Mouse (Mus musculus) monocyte, adult 2 months (primary cell): Measurements from ENCODE around the gene Pde9a.

Experiments used
- DNase-seq, 2 experiments: peaks; one replicate each; pipeline ENCODE4 v3.0.0; 2022; ENCODE audit warnings: low spot score in 2 of 2, low read depth in 1 of 2

The Pde9a gene

GRCm38 (mm10) chr17:31462506-31462905 is 76.5 kb downstream of the Pde9a start:
- DNase-seq, result no peak

DNA sequence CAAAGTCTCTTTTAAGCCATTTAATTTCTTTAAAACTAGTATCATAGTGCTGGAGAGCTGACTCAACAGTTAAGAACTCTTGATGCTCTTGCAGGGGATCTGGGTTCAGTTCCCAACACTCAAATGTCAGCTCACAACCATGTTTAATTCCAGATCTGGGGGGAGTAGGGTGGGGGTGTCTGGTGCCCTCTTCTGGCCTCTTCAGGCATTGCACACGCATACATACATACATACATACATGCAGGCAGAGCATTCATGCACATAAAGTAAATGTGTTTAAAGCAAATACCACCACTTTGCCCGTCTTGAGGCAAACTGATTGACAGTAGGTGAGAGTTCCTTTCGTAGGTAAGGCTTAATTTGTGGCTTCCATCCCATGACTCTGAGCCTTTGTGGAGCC is 80.8 kb downstream of the Pde9a start:
- no peak for DNase-seq

DNA sequence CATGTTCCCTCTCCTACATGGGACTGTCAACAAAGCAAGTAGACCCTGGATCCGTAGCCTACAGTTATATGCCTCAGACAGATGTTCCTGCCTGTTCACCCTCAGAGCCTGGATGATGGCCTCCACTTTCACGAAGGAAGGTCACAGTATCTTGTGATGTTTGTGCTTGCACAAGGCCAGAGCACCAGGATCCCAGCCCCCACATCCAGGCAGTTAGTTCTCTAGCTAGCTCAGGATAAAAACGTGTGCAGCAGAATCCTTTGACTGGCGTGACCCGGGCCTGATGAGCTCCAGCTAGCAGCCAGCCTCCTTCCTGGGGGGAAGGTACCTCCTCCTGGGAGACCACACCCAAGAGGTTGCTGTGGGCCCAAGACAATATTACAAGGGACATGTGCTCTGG is 82.5 kb downstream of the Pde9a start:
- no peak for DNase-seq

- no peak for DNase-seq
Observed at GRCm38 (mm10) chr17:31470766-31471418, 84.9 kb downstream of the Pde9a start.

DNA sequence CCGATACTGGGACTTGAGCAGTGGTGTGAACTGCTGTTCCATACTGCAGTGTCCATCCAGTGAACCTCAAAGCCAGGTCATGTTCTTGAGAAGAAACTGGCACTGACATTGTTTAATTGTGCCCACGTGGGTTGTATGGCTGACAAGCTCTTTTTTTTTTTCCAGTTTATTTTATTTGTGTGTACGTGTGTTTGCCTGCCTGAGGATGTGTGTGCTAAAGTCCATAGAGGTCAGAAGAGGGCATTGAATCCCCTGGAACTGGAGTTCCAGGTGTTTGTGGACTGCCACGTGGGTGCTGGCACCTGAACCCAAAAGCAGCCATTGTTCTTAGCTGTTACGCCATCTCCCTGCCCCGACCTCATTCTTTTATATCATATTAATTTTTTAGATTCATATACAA is 88.4 kb downstream of the Pde9a start:
- no peak for DNase-seq

DNA sequence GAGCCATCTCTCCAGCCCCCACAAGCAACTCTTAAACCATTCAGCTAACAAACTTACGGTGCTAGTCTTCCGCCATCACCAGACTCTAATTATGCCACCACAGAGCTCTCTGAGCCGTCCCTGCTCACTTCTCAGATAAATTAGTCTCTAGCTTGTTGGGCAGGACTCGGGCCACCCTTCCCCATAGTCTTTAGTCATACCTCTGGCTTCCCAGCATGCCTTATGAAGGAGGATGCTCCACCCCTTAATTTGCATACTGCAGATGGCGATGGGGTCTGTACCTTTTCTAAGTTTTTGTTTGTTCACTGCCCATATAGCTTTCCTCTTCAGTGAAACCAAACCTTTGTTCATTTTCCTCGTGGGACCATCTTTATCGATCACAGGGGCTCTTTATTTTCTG is 92.6 kb downstream of the Pde9a start:
- DNase-seq, result no peak

- DNase-seq, result no peak
Observed at GRCm38 (mm10) chr17:31479108-31479844, 93.3 kb downstream of the Pde9a start.

- DNase-seq, result no peak
Observed at GRCm38 (mm10) chr17:31486616-31487198, 100.7 kb downstream of the Pde9a start.

DNA sequence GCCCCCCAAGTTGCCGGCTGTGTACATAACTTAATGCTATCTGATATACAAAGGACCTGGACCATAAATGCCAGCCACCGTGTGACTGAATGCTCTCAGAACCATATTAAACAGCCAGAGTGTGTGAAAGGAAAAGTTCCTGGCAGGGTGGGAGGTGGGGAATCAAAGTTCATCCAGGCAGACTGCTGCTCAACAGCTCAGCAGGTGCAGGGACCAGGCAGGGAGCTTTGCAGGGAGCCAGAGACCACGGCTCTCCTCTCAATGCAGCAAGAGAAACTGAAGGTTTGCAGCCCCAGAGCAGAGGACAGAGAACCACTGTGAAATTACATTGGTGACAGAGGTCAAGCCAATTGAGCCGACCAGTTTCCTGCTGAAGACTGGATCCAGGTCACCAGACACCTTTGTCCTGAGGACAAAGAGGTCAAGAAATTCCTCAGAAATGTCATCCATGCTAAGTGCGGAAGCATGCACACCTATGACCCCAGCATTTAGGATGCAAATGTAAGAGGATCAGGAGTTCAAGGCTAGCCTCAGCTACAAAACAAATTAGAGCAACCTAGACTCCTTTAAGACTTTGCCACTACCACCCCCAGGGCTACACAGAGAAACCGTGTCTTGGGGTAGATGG is 101.5 kb downstream of the Pde9a start:
- no peak for DNase-seq

DNA sequence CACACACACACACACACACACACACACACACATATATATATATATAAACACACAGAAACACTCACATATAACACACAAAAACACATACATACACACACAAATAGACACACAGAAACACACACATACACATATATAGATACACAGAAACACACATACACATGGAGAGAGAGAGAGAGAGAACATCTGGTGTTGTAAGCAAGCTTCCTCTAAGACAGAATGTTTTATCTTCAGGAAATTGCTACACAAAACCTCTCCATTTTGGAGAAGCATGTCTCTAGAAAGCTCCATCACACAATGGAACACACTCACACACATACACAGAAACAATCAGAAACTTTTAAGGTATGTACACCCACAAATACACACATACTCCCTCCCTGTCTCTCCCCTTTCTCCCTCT is 105.3 kb downstream of the Pde9a start:
- no peak for DNase-seq

DNA sequence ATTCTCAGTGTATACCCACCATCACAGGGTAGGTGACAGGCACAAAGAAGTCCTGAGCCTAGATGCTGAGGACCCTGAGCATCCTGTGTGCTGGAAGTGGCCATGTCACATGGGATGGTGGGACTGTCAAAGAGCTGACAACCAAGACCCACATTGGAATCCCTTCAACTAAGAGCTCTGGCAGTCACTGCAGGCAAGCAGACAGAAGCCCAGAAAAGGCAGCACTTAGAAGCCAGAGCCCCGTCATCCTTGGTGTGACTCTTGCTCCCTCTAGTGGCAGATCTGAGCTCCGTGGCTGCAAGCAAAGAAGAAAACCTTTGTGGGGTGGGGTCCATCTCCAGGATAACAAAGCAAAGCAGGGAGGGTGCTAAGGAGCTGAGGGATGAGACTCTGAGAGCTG is 106.4 kb downstream of the Pde9a start:
- DNase-seq, result peak; percentile 16 to 45

DNA sequence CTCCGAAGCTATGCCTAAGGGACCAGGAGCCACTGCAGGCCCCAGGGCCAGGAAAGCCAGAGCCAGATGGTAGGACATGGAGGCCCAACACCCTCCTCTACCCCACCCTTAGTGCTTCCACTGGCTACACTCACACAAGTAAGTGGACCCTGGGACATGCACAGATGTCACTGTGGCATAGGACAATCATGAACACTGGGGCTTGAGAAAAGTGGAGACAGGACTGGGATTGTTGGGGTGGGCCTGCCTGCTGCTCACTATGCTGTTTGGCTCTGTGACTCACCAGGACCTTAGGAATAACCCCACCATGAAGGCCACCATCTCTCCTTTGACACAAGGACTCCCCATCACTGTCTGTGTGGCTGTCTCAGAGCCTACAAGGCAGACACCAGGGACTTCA is 109.0 kb downstream of the Pde9a start:
- no peak for DNase-seq

DNA sequence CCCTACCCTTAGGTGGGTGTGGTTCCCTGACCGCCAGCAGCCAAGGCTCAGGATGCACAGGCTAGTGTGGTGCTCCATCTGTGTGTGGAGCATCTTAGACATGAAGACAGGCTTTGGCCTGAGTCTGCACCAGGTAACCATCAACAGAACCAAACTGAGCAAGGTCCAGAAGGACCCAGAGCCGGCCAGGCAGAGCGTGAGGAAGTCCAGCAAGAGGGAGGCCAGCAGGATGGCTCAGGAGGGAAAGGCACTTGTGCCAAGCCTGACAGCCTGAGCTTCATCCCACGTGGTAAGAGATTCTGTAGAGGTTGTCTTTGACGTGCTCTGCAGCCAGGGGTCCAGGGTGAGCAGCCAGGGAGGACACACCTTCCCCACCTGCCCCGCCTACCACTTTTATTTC is 111.7 kb downstream of the Pde9a start:
- no peak for DNase-seq

- DNase-seq, result no peak
Observed at GRCm38 (mm10) chr17:31499725-31500124, 113.7 kb downstream of the Pde9a start.

DNA sequence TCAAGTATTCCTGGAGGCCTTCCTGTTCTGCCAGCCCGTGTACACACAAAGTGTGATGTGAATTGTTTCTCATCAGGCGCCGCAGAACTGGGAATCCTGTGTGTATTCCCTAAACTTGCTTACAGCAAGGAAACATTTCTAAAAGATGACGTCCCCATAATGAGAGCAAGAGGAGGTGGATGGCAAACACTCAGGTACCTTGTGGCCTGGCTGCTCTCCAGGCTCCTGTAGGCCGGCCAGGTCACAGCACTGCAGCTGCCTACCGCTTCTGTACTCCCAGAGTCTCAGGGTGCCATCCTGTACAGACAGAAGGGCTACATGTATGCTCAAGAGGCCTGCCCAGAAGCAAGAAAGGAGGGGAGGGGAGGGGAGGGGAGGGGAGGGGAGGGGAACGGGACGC is 114.4 kb downstream of the Pde9a start:
- DNase-seq, result no peak

- no peak for DNase-seq
Observed at GRCm38 (mm10) chr17:31500908-31501307, 114.9 kb downstream of the Pde9a start.

GRCm38 (mm10) chr17:31502261-31502927 is 116.4 kb downstream of the Pde9a start:
- no peak for DNase-seq

DNA sequence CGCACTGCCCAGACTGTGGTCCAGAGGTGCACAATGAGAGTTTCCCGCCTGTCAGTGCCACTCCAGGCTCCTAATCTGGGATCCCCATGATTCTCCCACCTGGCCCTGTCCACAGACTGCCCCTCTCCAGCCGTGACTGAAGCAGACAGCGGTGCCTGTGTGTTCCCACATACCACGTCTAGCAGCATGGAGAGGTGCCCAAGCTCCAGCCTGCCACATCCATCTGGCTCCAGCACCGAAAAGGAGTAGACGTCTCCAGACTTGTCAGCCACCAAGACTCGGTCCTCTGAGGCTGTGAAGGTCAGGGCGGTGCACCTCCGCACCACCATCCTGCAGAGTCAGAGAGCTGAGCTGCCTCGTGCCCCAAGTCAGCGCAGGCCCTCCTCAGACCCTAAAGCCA is 117.3 kb downstream of the Pde9a start:
- no peak for DNase-seq

- DNase-seq, result no peak
Observed at GRCm38 (mm10) chr17:31503936-31504335, 117.9 kb downstream of the Pde9a start.

DNA sequence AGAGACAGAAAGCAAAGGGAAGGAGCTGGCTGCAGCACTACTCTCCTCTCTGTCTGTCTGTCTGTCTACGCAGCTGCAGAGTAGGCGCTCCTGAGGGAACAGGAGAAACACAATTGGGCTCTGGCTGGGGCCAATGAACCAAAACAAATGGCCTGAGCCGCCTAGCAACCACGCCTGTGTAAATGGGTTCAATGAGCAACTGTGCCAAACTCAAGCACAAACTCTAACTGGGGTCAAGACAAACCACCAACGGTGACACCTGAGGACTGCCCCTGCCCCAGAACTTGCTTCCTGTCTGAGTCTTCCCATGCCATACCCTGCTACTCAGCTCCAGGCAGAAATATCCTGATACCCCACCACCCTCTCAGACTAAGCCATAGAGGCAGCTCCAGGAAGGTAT is 119.0 kb downstream of the Pde9a start:
- no peak for DNase-seq

GRCm38 (mm10) chr17:31506282-31506681 is 120.3 kb downstream of the Pde9a start:
- DNase-seq, result no peak

GRCm38 (mm10) chr17:31510944-31511343 is 124.9 kb downstream of the Pde9a start:
- no peak for DNase-seq
